Mouse (Mus musculus): ENCODE measurements around the gene BC034090. TPM values are rescaled to one million over a fixed set of nuclear protein-coding genes. Genes with fewer than 3 reads are reported as not detected.

The BC034090 gene
- polyA plus RNA-seq, 3 experiments from 2014 or later = 0.50 to 0.96 TPM; not detected in 1

- no peak for ATAC-seq
Measured at GRCm38 (mm10) chr1:155241701-155242487, 2.4 kb downstream of the BC034090 start.

- ATAC-seq = no peak
Measured at GRCm38 (mm10) chr1:155239962-155240717, 4.1 kb downstream of the BC034090 start.

GRCm38 (mm10) chr1:155239169-155239568 is 5.1 kb downstream of the BC034090 start:
- no peak for ATAC-seq

GRCm38 (mm10) chr1:155238126-155238525 is 6.1 kb downstream of the BC034090 start:
- ATAC-seq = no peak

GRCm38 (mm10) chr1:155237390-155237789 is 6.9 kb downstream of the BC034090 start:
- ATAC-seq = no peak

GRCm38 (mm10) chr1:155236306-155237024 is 7.8 kb downstream of the BC034090 start:
- ATAC-seq = no peak

- no peak for ATAC-seq
Measured at GRCm38 (mm10) chr1:155235641-155236040, 8.6 kb downstream of the BC034090 start.

GRCm38 (mm10) chr1:155233931-155234607 is 10.2 kb downstream of the BC034090 start:
- ATAC-seq = no peak

GRCm38 (mm10) chr1:155233378-155233777 is 10.9 kb downstream of the BC034090 start:
- ATAC-seq = no peak

GRCm38 (mm10) chr1:155232786-155233185 is 11.5 kb downstream of the BC034090 start:
- no peak for ATAC-seq

- ATAC-seq = no peak
Measured at GRCm38 (mm10) chr1:155232385-155232784, 11.9 kb downstream of the BC034090 start.

- ATAC-seq = no peak
Measured at GRCm38 (mm10) chr1:155229464-155230411, 14.5 kb downstream of the BC034090 start.

GRCm38 (mm10) chr1:155223849-155224554 is 20.2 kb downstream of the BC034090 start:
- ATAC-seq = peak; percentile 78

GRCm38 (mm10) chr1:155223036-155223435 is 21.2 kb downstream of the BC034090 start:
- peak; percentile 66 for ATAC-seq

GRCm38 (mm10) chr1:155222101-155222669 is 22.1 kb downstream of the BC034090 start:
- no peak for ATAC-seq

GRCm38 (mm10) chr1:155218924-155219323 is 25.3 kb downstream of the BC034090 start:
- ATAC-seq = no peak

- ATAC-seq = peak; percentile 55
Measured at GRCm38 (mm10) chr1:155217865-155218541, 26.2 kb downstream of the BC034090 start.

- no peak for ATAC-seq
Measured at GRCm38 (mm10) chr1:155216844-155217243, 27.4 kb downstream of the BC034090 start.

- no peak for ATAC-seq
Measured at GRCm38 (mm10) chr1:155216313-155216712, 27.9 kb downstream of the BC034090 start.
